Mouse (Mus musculus) ES-E14 (cell line): Measurements from ENCODE around the gene March7. TPM values are rescaled to one million over a fixed set of nuclear protein-coding genes. Genes with fewer than 3 reads are reported as not detected.

Experiments
- DNase-seq: peaks from one replicate; pipeline ENCODE4 v3.0.0-alpha.2; 2013; ENCODE audit warnings: low read depth, low spot score
- H3K27ac ChIP-seq: 2 replicates; pipeline ENCODE4 v1.5.1; 2012; ENCODE audit warnings: low read depth, mild to moderate bottlenecking, low read length, moderate library complexity, mixed read lengths; ENCODE audit not compliant: poor library complexity, insufficient read depth, severe bottlenecking
- H3K36me3 ChIP-seq: 2 replicates; pipeline ENCODE4 v1.6.1; 2012; ENCODE audit warnings: mild to moderate bottlenecking, low read length, moderate library complexity, mixed read lengths; ENCODE audit not compliant: control insufficient read depth, poor library complexity, insufficient read depth, severe bottlenecking
- H3K4me1 ChIP-seq, 2 experiments: fragments of 150-350 bp in 1 of 2; sonication (generic) in 1 of 2; 2 replicates each; pipeline ENCODE4 v1.6.1; 2012; ENCODE audit warnings: low read length in 2 of 2, mild to moderate bottlenecking in 1 of 2, mixed read lengths in 1 of 2; ENCODE audit not compliant: control insufficient read depth in 2 of 2, insufficient read depth in 2 of 2, poor library complexity in 1 of 2
- H3K4me3 ChIP-seq, 2 experiments: fragments of 150-350 bp in 1 of 2; sonication (generic) in 1 of 2; 2 replicates each; pipeline ENCODE4 v1.5.1; 2012; ENCODE audit warnings: low read length in 2 of 2, low read depth in 1 of 2, mild to moderate bottlenecking in 1 of 2, mixed read lengths in 1 of 2; ENCODE audit not compliant: insufficient read depth in 1 of 2, poor library complexity in 1 of 2, severe bottlenecking in 1 of 2
- H3K9ac ChIP-seq: 2 replicates; pipeline ENCODE4 v1.6.1; 2012; ENCODE audit warnings: low read depth, mild to moderate bottlenecking, low read length, mixed read lengths; ENCODE audit not compliant: poor library complexity, insufficient read depth, severe bottlenecking
- H3K9me3 ChIP-seq: fragments of 150-350 bp; sonication (generic); 2 replicates; pipeline ENCODE4 v1.6.1; 2012; ENCODE audit warnings: low read depth, mild to moderate bottlenecking, low read length; ENCODE audit not compliant: control insufficient read depth, insufficient read depth
- CHD2 ChIP-seq: IDR thresholded peaks from 2 replicates; pipeline ENCODE4 v1.6.1; 2014; ENCODE audit warnings: mild to moderate bottlenecking, low read depth, low read length, inconsistent platforms
- HCFC1 ChIP-seq: IDR thresholded peaks from 2 replicates; pipeline ENCODE4 v1.6.1; 2012; ENCODE audit warnings: low read length, inconsistent platforms, borderline replicate concordance; ENCODE audit not compliant: insufficient read depth
- MAFK ChIP-seq: IDR thresholded peaks from 2 replicates; pipeline ENCODE4 v1.6.1; 2014; ENCODE audit warnings: mild to moderate bottlenecking, low read depth, low read length, inconsistent platforms; ENCODE audit not compliant: insufficient read depth
- ZC3H11A ChIP-seq: IDR thresholded peaks from 2 replicates; pipeline ENCODE4 v1.6.1; 2012; ENCODE audit warnings: low read depth, mild to moderate bottlenecking, inconsistent platforms, low read length, borderline replicate concordance
- ZNF384 ChIP-seq: IDR thresholded peaks from 2 replicates; pipeline ENCODE4 v1.6.1; 2012; ENCODE audit warnings: low read depth, low read length, inconsistent platforms
- in situ Hi-C, 2 experiments: fragments of 600-800 bp; cut with MboI; formaldehyde crosslinking; loops; one replicate each; pipeline ENCODE4 v1.15.1; 2025; ENCODE audit warnings: low sequenced_read_pairs in 2 of 2, inconsistent platforms in 1 of 2; ENCODE audit not compliant: unreplicated experiment in 2 of 2
- total RNA-seq: library from RNA; depleted of rRNA; stranded (reverse); fragments of 300-350 nt; gene quantifications from 2 replicates; pipeline ENCODE4 v1.2.3, GENCODE M21; 2012

The March7 gene
- total RNA-seq, 1 experiment = 97.8 TPM

DNA sequence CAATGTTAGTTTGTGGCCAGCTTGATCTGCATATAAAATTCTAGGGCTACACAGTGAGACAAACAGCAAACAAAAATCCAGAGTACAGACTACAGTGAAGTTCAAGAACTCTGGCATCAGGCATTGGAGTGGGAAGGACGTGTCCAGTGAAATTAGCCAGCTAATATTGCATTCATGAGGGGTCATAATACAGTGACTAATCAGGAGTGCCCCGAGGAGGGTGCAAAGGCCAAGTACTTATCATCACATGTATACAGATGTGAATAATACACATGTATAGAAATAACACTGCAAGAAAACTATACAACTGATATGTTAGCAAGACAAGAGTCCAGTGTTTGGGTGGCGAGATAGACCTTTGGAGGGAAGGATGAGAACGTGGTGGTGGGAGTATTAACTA lies 43.1 kb downstream of the March7 start:
- Histone ChIP-seq H3K4me1 (no peaks in the 10 kb centered on the region), H3K4me3 (no peak overlapping the region), H3K9ac (no peak overlapping the region), H3K36me3 (0 out of 2 replicates have a peak, but pooled peaks cover 2% of the 10 kb centered on the region), H3K9me3 (no peaks in the 10 kb centered on the region), H3K27ac (no peak overlapping the region)
- no peak for DNase-seq
- in situ Hi-C loops = no loop called here
- no peak for TF ChIP-seq ZNF384

DNA sequence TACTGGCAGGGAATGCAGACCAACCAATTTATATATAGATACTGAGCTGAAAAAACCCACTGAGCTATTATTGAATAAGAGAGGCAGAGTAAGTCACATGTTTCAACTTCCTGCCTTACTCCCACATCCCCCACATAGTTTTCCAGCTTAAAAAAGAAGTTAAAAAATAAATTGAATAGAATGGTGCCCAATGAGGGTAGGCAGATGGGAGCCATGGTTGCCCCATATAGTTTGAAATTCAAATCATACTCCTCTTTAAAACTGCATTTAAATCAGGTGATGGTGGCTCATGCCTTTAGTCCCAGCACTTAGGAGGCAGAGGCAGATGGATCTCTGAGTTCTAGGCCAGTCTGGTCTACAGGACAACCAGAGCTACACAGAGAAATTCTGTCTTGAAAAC lies 43.8 kb downstream of the March7 start:
- DNase-seq = no peak
- Histone ChIP-seq H3K27ac (no peak overlapping the region), H3K36me3 (0 out of 2 replicates have a peak, but pooled peaks cover 2% of the 10 kb centered on the region), H3K9me3 (no peaks in the 10 kb centered on the region), H3K4me1 (no peaks in the 10 kb centered on the region), H3K9ac (no peak overlapping the region), H3K4me3 (no peak overlapping the region)
- in situ Hi-C loops = no loop called here
- no peak for TF ChIP-seq CHD2
- no peak for TF ChIP-seq MAFK
- TF ChIP-seq HCFC1 = no peak
- no peak for TF ChIP-seq ZNF384
- no peak for TF ChIP-seq ZC3H11A

DNA sequence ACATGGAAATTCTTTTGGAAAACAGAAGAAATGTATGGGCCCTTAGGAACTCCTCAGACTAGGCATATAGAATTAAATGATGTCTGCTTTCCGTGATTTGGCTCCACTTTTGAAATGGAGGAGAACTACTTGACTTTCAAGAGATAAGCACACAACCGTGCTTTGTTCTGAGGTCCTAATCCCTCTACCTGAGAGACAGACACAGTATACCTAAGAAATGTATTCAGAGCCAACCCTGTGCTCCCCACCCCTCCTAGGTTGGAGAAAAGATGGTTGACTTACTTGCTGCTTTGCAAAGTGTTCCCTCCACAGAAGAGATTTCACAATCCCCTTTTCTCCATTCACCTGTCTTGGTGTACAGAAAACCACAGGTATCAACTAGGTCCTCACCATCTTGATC lies 47.1 kb downstream of the March7 start:
- H3K9me3 ChIP-seq = no peaks in the 10 kb centered on the region
- H3K4me1 ChIP-seq = no peaks in the 10 kb centered on the region
- H3K27ac ChIP-seq = no peak overlapping the region
- in situ Hi-C loops = no loop called here
- no peak overlapping the region for H3K4me3 ChIP-seq
- no peak for TF ChIP-seq ZNF384
- no peak for TF ChIP-seq ZC3H11A
- no peak for TF ChIP-seq HCFC1
- TF ChIP-seq CHD2 = no peak
- no peak for TF ChIP-seq MAFK
- H3K36me3 ChIP-seq = no peaks in the 10 kb centered on the region
- no peak for DNase-seq
- H3K9ac ChIP-seq = no peak overlapping the region

DNA sequence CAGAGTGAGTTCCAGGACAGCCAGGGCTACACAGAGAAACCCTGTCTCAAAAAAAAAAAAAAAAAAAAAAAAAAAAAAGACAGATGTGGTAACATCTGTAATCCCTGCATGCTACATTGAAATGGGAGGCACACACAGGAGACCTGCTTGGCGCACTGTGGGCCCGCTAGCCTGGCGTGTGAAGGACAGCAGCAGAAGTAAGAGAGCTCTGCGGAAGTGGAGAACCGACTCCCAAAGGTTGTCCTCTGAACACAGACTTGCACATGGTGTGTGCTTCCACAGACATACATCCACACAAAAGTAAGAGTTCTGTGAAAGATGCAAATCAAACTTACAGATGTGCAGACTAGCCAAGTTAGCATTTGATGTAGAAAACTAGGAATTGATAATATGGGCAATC lies 49.5 kb downstream of the March7 start:
- TF ChIP-seq MAFK (no peak), CHD2 (no peak), ZC3H11A (no peak), ZNF384 (no peak), HCFC1 (no peak)
- Histone ChIP-seq H3K9me3 (no peaks in the 10 kb centered on the region), H3K27ac (no peak overlapping the region), H3K4me3 (no peak overlapping the region), H3K4me1 (no peaks in the 10 kb centered on the region), H3K9ac (no peak overlapping the region), H3K36me3 (no peaks in the 10 kb centered on the region)
- DNase-seq = no peak
- in situ Hi-C loops = no loop called here

DNA sequence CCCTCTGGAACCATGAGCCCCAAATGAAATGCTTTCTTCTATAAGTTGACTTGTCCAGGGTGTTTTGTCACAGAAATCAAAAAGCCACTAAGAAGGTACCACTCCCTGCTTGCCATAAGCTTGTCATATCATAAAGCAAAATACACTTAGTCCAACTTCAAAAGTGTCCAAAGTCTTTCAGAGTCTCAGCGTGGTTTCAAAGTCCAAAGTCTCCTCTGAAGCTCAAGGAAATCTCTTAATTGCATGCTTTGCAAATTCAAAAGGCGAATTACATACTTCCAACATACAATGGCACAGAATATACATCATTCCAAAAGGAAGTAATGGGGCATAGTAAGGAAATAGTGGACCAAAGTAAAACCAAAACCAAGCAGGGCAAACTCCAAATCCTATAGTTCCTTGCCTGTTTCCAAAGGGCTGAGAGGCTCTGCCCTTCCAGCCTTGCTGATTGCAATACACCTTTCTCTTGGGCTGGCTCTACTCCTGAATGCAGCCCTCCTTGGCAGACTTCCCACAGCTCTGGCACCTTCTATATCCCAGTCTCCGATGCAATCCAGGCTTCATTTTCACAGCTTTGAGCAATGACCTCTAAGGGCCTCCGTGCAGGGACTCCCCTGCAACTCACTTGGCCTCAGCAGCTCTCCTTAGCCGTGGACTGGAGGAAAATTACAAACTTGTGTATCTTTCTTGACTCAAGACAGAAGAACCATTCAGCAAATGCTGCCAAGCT lies 51.1 kb downstream of the March7 start:
- in situ Hi-C loops = no loop called here

More for the DNA sequence above, 51.1 kb downstream of the March7 start:
- H3K27ac ChIP-seq = no peak overlapping the region
- no peaks in the 10 kb centered on the region for H3K9me3 ChIP-seq
- no peak for TF ChIP-seq CHD2
- no peak for TF ChIP-seq ZNF384
- TF ChIP-seq HCFC1 = no peak
- no peak for TF ChIP-seq ZC3H11A
- TF ChIP-seq MAFK = no peak
- H3K9ac ChIP-seq = no peak overlapping the region
- no peaks in the 10 kb centered on the region for H3K36me3 ChIP-seq
- H3K4me3 ChIP-seq = no peak overlapping the region
- no peaks in the 10 kb centered on the region for H3K4me1 ChIP-seq
- no peak for DNase-seq
